Mouse (Mus musculus) kidney, postnatal 25 days (tissue): ENCODE results near the gene Atg2a.
A peak's percentile ranks its signal among the peaks of the same experiment; 100 is the strongest.
"Not testable (repeated sequence)": the region's sequence is repeated elsewhere in the genome, so short reads cannot be mapped to it uniquely, and the experiment has no call there.

Experiments used
- DNase-seq, 2 experiments: peaks; one replicate each; pipeline ENCODE4 v3.0.0; 2021; ENCODE audit warnings: mixed read lengths in 2 of 2

Gene Atg2a

DNA sequence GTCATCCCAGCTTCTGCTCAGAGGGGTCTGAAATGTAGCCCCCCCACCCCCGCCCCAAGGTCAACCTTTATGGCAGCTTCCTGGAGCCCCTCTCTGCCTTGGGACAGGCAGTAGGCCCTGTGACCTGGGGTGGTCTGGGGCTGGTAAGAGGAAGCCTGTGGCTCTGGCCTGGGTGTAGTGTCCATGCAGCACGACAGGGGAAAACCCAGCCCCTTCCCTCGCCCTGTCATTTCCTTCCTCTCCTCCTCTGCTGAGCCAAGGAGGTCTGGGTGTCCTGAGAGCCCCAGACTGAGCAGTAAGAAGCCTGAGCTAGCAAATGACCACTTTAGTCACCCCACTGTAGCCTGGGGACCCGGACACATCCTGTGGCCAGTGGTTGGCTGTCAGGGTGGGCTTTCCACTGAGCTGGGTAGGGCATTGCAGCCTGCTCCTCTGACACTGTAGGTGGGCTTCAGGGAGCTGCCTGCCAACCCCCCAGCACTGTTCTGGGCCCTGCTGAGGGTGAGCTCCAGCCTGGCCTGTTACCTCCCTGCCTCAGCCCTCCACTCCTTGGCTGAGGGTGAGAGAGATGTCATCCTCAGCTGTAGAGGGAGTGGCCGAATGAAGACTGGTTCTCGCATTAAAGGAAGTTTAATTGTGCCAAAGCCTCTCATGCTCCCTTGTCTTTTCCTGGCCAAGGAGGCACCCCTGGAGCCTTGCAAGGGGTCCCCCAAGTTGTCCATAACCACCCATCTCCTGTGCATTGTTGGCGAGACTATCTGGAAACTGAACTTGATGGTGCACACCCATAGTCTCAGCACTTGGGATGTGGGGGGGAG lies 58.2 kb downstream of the Atg2a start:
- peak in 1 of 2 experiments; percentile 64 for DNase-seq

DNA sequence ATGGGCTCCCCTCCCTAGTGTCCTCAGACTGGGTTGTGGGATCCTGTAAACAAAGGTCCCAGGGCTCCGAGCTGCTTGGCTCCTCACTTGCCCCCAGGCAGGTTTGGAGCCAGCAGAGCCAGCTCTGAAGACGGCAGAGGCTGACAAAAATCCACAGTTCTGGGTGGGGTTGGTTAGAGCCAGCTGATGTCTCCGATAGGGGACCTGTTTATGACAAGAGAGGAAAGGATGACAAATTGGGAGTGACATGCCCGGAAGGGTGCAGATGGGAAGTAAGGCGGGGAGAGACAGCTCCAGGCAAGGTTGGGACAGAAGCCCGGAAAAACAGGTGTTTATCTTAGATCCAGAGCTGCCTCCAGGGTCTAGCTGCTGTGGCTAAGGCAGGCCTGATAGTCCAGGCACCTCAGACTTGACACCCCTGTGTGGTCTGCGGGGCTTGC lies 59.0 kb downstream of the Atg2a start:
- peak; percentile 42 to 77 for DNase-seq

DNA sequence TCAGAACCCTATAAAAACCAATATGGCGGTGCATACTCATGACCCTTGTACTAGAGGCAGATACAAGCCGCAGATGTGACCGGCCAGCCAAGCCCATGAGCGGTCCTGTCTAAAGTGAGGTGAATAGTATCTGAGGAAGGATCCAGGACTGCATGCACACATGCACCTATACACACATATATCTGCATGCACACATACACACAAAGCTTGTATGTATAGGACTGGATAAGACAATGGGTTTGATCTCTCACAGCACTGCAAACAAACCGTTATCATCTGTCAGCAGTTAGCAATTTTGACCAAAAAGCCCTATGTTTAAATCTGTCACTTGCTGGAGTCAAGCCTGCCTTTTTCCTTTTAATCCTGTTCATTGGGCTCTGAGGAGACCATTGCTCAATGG lies 60.6 kb downstream of the Atg2a start:
- DNase-seq = no peak

DNA sequence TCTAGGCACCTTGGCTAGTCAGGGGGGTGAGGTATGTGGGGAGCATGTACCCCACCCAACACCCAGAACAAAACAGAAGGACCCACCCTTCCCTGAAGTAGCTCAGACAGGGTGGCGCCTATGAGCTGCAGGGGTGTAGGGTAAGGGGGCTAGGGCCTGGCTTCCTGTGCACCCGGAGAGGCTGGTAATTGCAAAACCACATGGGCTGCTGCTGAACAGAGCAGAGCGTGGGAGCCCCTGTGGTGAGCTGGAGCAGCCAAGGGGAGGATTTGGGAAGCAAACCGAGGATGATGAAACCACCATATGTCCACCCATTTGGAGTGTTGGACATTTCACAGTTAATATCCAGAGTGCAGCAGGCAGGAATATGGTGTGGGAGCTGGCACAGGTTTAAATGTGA lies 61.1 kb downstream of the Atg2a start:
- DNase-seq = no peak

DNA sequence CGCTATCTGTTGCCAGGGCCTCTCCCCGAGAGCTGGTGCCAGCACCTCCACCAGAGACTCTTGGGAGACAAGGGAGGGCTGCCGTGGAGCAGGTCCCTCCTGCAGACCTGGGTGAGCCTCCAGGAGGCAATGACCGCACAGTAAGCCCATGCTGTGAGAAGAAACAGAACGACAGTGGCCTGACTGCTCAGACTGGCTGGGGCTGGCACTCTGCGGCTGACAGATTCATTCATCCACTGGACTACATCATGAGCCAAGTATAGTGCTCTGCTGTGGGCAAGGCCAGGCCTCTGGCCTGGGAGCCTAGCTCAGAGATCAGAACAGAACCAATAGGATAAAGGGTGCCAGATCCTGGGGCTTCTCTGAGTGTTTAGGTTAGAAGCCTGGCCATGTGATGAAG lies 62.4 kb downstream of the Atg2a start:
- no peak for DNase-seq

DNA sequence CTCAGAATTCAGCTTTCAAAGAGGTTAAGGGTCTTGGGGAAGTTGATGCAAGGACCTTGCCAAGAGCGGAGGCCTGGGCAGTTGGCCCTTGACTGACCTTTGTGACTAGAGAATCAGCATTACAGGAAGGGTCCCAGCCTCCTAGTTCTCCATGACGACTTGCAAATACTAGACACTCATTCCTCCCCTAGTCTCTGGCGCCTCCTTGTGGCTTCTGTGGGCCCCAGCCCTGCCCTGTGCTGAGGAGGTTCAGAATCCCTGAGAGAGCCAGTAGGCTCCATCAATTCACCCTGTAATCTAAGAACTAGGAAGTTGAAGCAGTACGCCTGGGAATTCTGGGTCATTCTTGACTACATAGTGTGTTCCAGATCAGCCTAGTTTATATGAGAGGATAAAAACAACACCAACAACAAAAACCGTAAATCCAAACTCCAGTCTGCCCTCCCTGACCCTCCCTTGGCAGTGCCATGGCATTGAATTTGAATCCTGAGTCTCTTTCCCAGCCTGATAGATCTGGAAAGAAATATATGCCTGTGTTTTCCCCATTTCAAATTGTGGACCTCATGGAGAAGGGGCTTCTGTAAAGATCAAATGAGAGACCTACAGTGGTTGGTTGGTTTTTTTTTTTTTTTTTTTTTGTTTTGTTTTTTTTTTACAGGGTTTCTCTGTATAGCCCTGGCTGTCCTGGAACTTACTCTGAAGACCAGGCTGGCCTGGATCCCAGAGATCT lies 63.5 kb downstream of the Atg2a start:
- peak; percentile 90 to 92 for DNase-seq

DNA sequence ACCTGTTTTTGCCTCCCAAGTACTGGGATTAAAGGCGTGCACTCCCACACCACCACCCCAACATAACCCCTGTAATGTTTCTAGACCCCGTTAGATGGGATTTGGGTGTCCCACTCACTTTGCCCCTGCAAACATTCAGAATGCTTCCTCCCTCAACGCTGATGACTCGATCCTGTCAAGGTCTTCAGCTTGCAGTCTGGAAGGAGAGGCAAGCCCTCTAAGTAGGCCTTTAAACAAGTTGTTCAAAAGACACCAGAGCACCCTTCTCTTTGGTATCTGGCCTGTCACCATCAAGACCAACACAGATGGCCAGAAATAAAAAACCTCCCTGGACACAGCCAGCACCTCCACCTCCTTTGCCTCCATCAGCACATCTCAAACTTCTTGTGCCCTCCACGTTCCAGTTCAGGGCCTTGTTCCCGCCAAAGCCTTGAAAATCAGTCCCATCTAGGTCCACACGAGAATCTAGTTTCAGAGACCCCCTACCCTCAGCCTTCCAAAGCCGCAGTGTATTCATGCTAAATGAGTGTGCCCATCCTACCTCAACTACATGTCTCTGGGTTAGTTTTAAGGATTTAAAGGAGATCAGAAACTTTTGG lies 64.1 kb downstream of the Atg2a start:
- no peak for DNase-seq

DNA sequence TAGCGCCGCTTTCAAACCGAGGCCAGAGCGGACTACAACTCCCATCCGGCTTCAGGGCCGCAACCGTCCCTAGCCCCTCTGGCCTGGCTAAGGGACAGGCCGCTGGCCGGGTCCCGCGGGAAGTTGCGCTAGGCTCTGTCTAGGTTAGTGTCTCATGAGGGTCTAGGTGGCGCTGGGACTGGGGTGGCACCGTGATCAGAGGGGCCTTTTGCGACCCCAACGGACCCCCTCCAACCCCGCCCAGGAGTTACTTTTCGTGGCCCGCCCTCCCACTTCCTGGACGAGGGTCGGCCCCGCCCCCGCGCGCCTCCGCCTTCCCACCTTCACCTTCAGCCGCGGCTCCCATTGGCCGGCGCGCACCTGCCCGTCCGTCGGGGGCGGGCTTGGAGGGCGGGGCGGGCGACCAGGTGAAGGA lies 64.7 kb downstream of the Atg2a start, which contains the start of gene Cdc42bpg:
Cdc42bpg (plus strand) TSS at position 320 of the 415 bp plus-strand sequence.
- peak; percentile 96 to 98 for DNase-seq

DNA sequence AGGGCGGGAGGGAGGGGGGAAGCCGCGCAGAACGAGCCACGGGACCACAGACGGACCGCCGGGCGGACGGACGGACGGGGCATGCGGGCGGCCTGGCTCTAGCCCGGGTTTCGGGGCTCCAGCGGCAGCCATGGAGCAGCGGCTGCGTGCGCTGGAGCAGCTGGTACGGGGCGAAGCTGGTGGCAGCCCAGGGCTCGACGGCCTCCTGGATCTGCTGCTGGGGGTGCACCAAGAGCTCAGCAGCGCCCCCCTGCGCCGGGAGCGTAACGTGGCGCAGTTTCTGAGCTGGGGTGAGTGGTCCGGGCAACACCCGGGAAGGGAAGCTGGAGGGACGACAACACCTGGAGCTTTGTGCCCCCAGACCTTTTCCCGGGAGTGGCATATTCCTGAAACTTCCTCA lies 65.1 kb downstream of the Atg2a start:
- peak; percentile 84 to 91 for DNase-seq

DNA sequence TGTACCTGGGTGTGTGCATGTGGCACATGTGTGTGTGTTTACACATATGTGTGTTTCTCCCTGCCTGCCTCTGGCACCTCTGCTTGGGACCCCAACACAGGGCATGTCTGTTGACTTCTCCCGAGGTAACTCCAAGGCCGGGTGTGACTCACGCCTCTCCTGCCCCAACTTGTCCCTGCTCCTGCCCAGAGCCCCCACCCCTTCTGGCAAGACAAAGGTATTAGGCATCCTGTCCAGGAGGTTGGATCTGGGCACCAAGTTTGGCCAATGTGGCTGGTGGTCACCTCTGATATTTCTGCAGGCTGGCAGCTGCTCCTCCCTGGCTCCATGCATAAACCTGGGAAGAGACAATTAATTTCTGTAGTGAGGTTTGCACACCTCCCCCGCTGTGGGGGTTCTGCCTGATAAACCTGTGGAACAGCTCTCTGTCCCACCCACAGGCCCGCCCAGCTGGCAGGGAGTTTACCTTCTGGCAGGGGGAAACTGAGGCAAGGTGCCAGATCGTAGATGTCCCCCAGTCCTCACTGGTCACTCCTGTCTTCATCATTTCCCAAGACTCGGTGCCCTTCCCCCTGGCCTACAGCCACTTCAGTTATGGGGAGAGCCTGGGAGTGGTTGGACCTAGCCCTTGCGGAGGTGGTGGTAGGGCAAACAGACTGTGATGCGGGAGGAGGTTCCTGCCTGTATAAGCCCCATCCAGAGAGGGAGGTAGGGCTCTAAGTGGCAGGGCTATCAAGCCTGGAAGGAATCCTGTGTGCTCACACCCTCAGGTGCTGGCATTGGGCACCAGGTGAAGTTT lies 66.5 kb downstream of the Atg2a start:
- peak in 1 of 2 experiments; percentile 53 for DNase-seq

DNA sequence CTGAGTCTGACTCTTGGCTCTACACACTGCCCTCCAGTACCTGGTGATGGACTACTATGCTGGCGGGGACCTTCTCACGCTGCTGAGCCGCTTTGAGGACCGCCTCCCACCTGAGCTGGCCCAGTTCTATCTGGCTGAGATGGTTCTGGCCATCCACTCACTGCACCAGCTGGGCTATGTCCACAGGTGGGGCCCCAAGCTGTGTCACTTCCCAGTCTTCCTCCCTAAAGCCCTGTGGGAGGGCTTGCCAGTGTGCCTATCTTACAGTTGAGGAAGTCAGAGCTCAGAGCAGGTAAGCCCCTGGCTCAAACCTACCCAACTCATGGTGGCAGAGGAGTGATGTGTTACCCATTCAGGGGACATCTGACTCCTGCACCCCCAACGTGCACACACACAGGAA lies 68.7 kb downstream of the Atg2a start:
- no peak for DNase-seq

DNA sequence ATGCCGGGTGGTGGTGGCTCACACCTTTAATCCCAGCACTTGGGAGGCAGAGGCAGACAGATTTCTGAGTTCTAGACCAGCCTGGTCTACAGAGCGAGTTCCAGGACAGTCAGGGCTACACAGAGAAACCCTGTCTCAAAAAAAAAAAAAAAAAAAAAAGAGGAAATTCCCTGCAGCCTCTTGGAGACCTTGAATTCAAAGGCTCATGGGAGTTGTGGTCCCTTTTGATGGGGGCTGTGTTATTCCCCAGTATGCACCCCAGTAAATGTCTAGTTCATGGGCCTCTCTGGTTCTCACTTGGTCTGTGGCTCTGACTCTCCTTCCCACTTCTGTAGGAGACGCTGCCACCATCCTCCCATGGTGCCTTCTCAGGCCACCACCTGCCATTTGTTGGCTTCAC lies 70.3 kb downstream of the Atg2a start:
- DNase-seq = not testable (repeated sequence)
